Mouse (Mus musculus) liver, embryonic 13.5 days (tissue): ENCODE data around the gene Sv2b. TPM values are rescaled to one million over a fixed set of nuclear protein-coding genes. Genes with fewer than 3 reads are reported as not detected.
"Not testable (repeated sequence)": the region's sequence is repeated elsewhere in the genome, so short reads cannot be mapped to it uniquely, and the experiment has no call there.

Source experiments
- ATAC-seq: fragments of 200-750 bp; cut with Nextera tagmentation; 2 replicates; pipeline ENCODE4 v1.8.0; 2017; ENCODE audit warnings: low read depth, mild to moderate bottlenecking, moderate number of reproducible peaks, moderate library complexity
- DNase-seq: peaks from one replicate; pipeline ENCODE4 v3.0.0; 2022
- H3K27ac ChIP-seq: fragments of 300-500 bp; sonication (generic); 2 replicates; pipeline ENCODE4 v1.5.1; 2015; ENCODE audit warnings: moderate library complexity, mild to moderate bottlenecking, inconsistent platforms
- H3K27me3 ChIP-seq: fragments of 300-500 bp; sonication (generic); 2 replicates; pipeline ENCODE4 v1.6.1; 2015; ENCODE audit warnings: mild to moderate bottlenecking, inconsistent platforms
- H3K36me3 ChIP-seq: fragments of 300-500 bp; sonication (generic); 2 replicates; pipeline ENCODE4 v1.6.1; 2015; ENCODE audit warnings: mild to moderate bottlenecking, inconsistent platforms
- H3K4me1 ChIP-seq: fragments of 300-500 bp; sonication (generic); replicated peaks from 2 replicates; pipeline ENCODE4 v1.6.1; 2015; ENCODE audit warnings: inconsistent platforms
- H3K4me2 ChIP-seq: fragments of 300-500 bp; sonication (generic); 2 replicates; pipeline ENCODE4 v1.6.1; 2015; ENCODE audit warnings: inconsistent platforms, mild to moderate bottlenecking, moderate library complexity
- H3K4me3 ChIP-seq: fragments of 300-500 bp; sonication (generic); replicated peaks from 2 replicates; pipeline ENCODE4 v1.5.1; 2015; ENCODE audit warnings: mild to moderate bottlenecking, inconsistent platforms
- H3K9ac ChIP-seq: fragments of 300-500 bp; sonication (generic); 2 replicates; pipeline ENCODE4 v1.6.1; 2015; ENCODE audit warnings: mild to moderate bottlenecking, inconsistent platforms
- H3K9me3 ChIP-seq: fragments of 300-500 bp; sonication (generic); replicated peaks from 2 replicates; pipeline ENCODE4 v1.6.1; 2016; ENCODE audit warnings: inconsistent platforms
- WGBS: fragments of 180-500 bp; shearing (Covaris S2); methylation state at CpG from one replicate; pipeline ENCODE4 v1.1.7; 2015; ENCODE audit not compliant: insufficient replicate concordance; 5-methylcytosine and 5-hydroxymethylcytosine counted together
- polyA plus RNA-seq: library from polyadenylated mRNA; unstranded; fragments of >200 nt; fragmentation: Nextera tagmentation; extraction: Ambion mirVana; gene quantifications from 2 replicates; pipeline ENCODE4 v1.2.1, GENCODE M21; 2015

The Sv2b gene
- 0.06 and 0.07 TPM in 2 replicates for polyA plus RNA-seq

- Histone ChIP-seq H3K4me3 (peak within 1 kb of the TSS; percentile 16), H3K36me3 (no peaks in the 10 kb centered on the region), H3K9ac (no peak within 1 kb of the TSS), H3K4me1 (no peaks in the 10 kb centered on the region), H3K4me2 (peak within 1 kb of the TSS; percentile 57), H3K9me3 (no peaks in the 10 kb centered on the region), H3K27ac (no peak within 1 kb of the TSS), H3K27me3 (peaks cover 44% of the 10 kb centered on the region)
- WGBS: 4% methylated on average over 46 of the region's 46 CpGs
- no peak for ATAC-seq
- no peak for DNase-seq
These were observed at the start of gene Sv2b for GRCm38 (mm10) chr7:75308457-75309312. Gene Sv2b (minus strand): TSS chr7:75309262.

DNA sequence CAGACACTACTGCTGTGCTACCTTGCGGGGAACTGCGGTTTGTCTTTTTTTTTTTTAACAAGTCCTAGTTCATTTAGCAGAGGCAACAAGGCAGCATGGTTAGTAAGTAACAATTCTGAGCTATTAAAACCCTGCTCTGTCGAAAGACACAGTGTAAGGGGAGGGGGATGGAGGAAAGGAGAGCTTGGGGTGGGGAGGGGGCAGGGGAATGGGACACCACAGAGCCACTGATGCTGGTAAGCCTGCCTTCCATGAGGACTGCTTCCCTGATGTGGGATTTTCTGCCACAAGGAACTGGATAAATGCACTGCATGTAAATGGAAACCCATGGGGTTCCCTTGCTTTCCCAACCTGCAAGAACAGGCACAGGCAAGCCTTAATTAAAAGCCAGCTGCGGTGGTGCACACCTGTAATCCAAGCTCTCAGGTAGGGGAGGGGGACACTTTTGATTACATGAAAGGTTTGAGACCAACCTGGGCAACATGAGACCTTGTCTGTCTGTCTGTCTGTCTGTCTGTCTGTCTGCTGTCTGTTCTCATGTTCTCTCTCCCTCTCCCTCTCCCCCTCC lies 49.3 kb upstream of the Sv2b start:
- ATAC-seq (no peak), DNase-seq (no peak)
- Histone ChIP-seq H3K4me2 (no peak overlapping the region), H3K4me3 (no peak overlapping the region), H3K4me1 (no peaks in the 10 kb centered on the region), H3K27me3 (no peaks in the 10 kb centered on the region), H3K9ac (no peak overlapping the region), H3K9me3 (no peaks in the 10 kb centered on the region), H3K36me3 (no peaks in the 10 kb centered on the region), H3K27ac (no peak overlapping the region)
- WGBS: 53% methylated on average over 4 of the region's 4 CpGs

DNA sequence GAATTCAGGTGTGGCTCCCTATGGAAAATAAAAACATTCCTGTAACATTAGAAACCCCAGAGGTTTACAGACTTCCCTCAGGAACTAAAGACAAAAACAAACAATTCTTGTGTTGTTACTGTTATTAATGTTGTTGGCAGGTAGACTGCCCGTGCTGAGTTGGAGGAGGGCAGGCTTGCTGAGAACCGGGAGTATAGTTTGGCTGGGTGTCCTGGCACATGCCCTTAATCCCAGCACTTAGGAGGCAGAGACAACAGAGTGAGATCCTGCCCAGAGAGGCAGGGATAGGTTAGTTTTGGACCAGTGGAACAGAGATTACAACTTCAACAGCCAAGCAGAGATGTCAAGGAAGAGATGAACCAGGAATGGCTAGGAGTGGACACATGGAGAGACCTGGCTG lies 46.5 kb upstream of the Sv2b start:
- Histone ChIP-seq H3K27ac (no peak overlapping the region), H3K9me3 (no peaks in the 10 kb centered on the region), H3K27me3 (no peaks in the 10 kb centered on the region), H3K9ac (no peak overlapping the region), H3K4me1 (no peaks in the 10 kb centered on the region), H3K4me3 (no peak overlapping the region), H3K4me2 (no peak overlapping the region), H3K36me3 (no peaks in the 10 kb centered on the region)
- ATAC-seq (no peak), DNase-seq (no peak)
- WGBS: 58% methylated on average over 2 of the region's 2 CpGs

DNA sequence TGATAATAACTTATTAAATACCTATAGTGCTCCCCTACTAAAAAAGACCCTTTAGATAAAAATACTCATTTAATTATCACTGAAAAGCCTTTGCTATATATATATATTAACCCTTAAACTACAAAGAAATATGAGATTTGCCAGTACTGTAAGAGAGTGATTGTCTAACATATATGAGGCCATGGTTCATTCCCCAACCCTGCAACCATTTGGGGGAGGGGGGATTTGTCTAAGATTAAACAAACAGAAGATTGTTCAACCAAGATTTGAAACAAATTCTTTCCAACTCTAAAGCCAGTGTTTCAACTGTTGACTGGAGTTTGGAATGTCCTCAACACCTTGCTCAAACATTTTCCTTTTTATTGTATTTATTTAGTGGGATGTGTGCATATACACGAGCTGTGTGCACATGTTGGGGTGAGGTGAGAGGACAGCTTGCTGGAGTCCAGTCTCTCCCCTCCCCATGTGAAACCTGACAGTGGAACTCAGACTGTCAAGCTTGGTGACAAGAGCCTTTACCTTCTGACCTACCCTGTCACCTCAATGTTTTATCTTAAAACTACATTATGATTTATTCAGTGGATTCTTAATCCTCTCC lies 43.8 kb upstream of the Sv2b start:
- Histone ChIP-seq H3K36me3 (no peaks in the 10 kb centered on the region), H3K9ac (no peak overlapping the region), H3K27me3 (no peaks in the 10 kb centered on the region), H3K4me1 (peaks cover 17% of the 10 kb centered on the region), H3K4me3 (no peak overlapping the region), H3K27ac (no peak overlapping the region), H3K9me3 (no peaks in the 10 kb centered on the region), H3K4me2 (no peak overlapping the region)
- ATAC-seq (no peak), DNase-seq (no peak)
- WGBS: 35% methylated on average over 1 of the region's 1 CpGs

DNA sequence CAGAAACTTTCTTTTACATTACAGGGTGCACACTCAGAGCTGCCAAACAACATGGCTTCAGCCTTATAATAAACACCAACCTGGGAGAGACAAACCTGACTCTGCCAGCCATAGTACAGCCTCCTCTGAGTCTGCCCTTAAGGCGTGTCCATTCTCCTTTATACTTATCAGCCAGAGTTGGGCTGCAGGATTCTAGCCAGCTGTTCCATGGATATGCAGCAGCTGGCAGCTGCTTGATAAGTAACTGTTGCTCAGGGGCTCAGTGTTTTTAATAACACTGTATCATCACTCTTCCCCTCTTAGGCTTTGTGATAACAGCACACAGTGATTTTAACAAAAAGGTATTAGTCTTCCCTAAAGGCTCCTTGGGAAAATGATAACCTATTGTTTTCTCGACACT lies 41.1 kb upstream of the Sv2b start:
- Histone ChIP-seq H3K27ac (no peak overlapping the region), H3K4me2 (no peak overlapping the region), H3K9me3 (no peaks in the 10 kb centered on the region), H3K36me3 (no peaks in the 10 kb centered on the region), H3K4me3 (no peak overlapping the region), H3K4me1 (peaks cover 17% of the 10 kb centered on the region), H3K27me3 (no peaks in the 10 kb centered on the region), H3K9ac (no peak overlapping the region)
- ATAC-seq (peak; percentile 98), DNase-seq (peak; percentile 36)
- 20% methylated on average over 2 of the region's 2 CpGs for WGBS

GRCm38 (mm10) chr7:75332311-75332710 lies 23.2 kb upstream of the Sv2b start:
- H3K9ac ChIP-seq: no peak overlapping the region
- no peak overlapping the region for H3K4me2 ChIP-seq
- H3K9me3 ChIP-seq: no peaks in the 10 kb centered on the region
- no peak overlapping the region for H3K27ac ChIP-seq
- no peaks in the 10 kb centered on the region for H3K4me1 ChIP-seq
- H3K27me3 ChIP-seq: no peaks in the 10 kb centered on the region
- DNase-seq: no peak
- H3K4me3 ChIP-seq: no peak overlapping the region
- 62% methylated on average over 3 of the region's 3 CpGs for WGBS
- H3K36me3 ChIP-seq: no peaks in the 10 kb centered on the region
- no peak for ATAC-seq

DNA sequence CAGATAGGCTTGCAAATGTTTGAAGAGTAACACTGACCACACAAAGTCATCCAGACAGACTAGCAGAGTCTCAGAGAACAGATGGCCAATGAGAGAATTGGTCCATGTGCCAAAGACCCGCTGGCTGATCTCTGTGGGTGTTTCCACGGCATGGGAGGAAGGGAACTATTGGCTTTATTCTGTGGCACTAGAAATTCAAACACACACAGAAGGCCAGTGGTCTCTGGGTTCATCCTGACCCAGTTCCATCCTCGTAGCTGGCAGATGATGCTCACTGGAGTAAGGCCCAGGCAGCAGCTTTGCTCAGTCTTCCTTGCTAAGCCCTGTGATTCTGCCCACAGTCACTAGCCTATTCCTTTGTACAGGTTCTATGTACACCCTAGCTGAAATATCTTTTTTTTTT lies 20.7 kb upstream of the Sv2b start:
- Histone ChIP-seq H3K9ac (no peak overlapping the region), H3K4me2 (no peak overlapping the region), H3K27ac (no peak overlapping the region), H3K36me3 (no peaks in the 10 kb centered on the region), H3K4me1 (no peaks in the 10 kb centered on the region), H3K9me3 (no peaks in the 10 kb centered on the region), H3K4me3 (no peak overlapping the region), H3K27me3 (no peaks in the 10 kb centered on the region)
- DNase-seq (no peak), ATAC-seq (no peak)
- 38% methylated on average over 3 of the region's 3 CpGs for WGBS

DNA sequence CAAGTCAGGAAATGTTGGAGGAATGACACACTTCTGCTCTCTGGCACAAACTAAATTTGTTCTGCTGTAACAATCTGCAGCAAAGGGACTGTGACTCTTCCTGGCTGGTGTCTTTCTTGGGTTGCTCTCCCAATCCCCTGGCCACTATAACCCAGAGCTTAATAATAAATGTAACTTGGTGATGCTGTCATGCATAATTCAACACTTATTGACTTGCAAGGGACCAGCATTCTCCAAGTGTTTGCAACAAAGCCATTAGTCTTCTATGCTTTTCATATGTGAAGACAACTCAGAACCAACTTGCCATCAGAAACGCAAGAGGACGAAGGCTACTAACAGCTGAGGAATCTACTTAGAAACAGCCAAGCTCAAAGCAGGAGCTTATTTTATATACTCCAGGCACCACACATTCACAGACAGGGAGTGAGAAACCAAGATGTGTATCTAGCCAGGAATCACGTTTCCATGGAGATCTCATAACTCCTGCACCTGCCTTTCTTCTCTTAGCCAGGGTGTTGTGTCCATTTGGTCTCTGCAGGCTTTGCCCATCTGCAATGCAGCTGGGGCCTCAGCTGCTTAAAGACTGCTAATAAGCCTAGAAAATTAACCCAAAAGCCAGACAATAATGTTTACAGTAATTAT lies 19.8 kb upstream of the Sv2b start:
- no peaks in the 10 kb centered on the region for H3K27me3 ChIP-seq
- no peaks in the 10 kb centered on the region for H3K9me3 ChIP-seq
- no peak overlapping the region for H3K4me3 ChIP-seq
- no peaks in the 10 kb centered on the region for H3K4me1 ChIP-seq
- WGBS: 67% methylated on average over 3 of the region's 3 CpGs
- no peak overlapping the region for H3K27ac ChIP-seq
- H3K4me2 ChIP-seq: no peak overlapping the region
- no peaks in the 10 kb centered on the region for H3K36me3 ChIP-seq
- H3K9ac ChIP-seq: no peak overlapping the region
- ATAC-seq: no peak
- DNase-seq: no peak

DNA sequence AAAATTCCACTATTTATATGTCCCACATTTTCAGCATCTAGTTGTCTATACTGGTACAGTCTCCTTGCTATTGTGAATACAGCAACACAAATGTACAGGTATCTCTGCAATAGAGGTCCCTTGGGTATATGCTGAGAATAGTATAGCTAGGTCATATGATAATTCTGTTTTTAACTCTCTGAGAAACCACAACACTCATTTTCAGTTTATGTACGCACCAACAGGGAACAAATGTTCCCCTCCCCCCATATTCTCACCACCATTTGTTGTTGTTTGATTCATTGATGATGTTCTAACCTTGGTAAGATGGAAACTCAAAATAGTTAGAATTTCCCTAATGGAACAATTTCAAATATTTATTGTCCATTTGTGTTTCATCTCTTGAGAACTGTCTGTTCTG lies 16.2 kb upstream of the Sv2b start:
- Histone ChIP-seq H3K36me3 (no peaks in the 10 kb centered on the region), H3K9me3 (no peaks in the 10 kb centered on the region), H3K9ac (no peak overlapping the region), H3K27ac (no peak overlapping the region), H3K4me3 (no peak overlapping the region), H3K4me2 (no peak overlapping the region), H3K27me3 (no peaks in the 10 kb centered on the region), H3K4me1 (no peaks in the 10 kb centered on the region)
- DNase-seq: no peak
- no peak for ATAC-seq
- 71% methylated on average over 1 of the region's 1 CpGs for WGBS

- ATAC-seq, H3K4me2 ChIP-seq: not testable (repeated sequence)
- 73% methylated on average over 3 of the region's 3 CpGs for WGBS
These were observed 13.7 kb upstream of the Sv2b start for GRCm38 (mm10) chr7:75322742-75323141.

DNA sequence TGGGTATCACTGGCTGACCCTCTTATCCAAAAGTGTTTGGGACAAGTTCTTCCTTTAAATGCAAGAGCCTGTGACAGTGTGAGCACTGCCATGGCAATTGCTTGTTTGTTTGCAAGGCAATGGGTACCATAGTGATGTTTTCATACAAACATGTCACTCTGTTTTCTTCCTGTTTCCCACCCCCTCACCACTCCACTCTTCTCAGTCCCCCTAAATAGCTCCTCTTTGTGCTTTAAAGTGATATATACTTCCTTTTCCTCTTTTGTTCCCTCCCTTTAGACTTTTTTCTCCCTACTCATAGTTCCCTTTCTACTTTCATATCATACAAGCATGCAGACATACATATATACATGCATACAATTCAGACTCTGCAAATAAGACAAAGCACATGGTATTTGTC lies 10.9 kb upstream of the Sv2b start:
- Histone ChIP-seq H3K4me1 (no peaks in the 10 kb centered on the region), H3K36me3 (no peaks in the 10 kb centered on the region), H3K4me2 (no peak overlapping the region), H3K27me3 (no peaks in the 10 kb centered on the region), H3K9me3 (no peaks in the 10 kb centered on the region), H3K9ac (no peak overlapping the region), H3K27ac (no peak overlapping the region), H3K4me3 (no peak overlapping the region)
- no peak for ATAC-seq
- no peak for DNase-seq

More at GRCm38 (mm10) chr7:75322742-75323141, 13.7 kb upstream of the Sv2b start:
- H3K27me3 ChIP-seq, H3K4me1 ChIP-seq, DNase-seq, H3K36me3 ChIP-seq, H3K4me3 ChIP-seq, H3K9ac ChIP-seq, H3K27ac ChIP-seq, H3K9me3 ChIP-seq: not testable (repeated sequence)
